Mouse (Mus musculus): ENCODE measurements at regions not wholly inside any gene's neighbourhood (a gene's known extent, or its start where the extent isn't known, plus 50 kb on each side); places are given as distances from the start of the nearest gene placed in this dataset.
A peak's percentile ranks its signal among the peaks of the same experiment; 100 is the strongest.

DNA sequence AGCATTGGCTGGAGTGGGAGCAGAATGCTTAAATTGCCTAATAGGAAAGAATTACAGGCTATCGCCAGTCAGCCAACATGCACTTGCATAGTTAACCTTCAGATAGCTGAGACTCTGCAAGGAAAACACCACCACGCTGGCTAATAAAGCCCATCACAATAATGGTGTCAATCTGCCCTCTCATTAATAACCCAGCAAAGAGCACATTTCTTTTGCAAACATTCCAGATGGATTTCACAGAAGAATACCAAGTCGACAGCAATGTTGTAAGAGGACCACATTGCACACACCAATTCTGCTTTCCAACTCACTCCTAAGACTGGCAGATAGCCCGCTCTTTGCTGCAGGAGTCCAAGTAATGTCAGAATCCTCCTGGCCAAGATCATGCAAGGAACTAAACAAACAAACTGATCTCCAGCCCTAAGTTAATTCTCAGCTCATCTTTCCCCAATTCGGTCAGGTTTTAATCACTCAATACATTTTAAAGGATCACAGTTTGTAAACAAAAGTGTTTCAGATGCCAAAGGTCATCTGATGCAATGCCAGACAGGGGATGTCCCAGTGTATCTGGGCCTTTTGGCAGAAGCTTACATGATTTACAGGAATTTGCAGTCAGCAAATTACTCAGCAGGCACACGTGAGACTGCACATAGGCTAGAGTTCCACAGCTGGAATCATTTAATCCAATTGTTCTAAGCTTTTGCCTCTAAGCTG lies 198.4 kb downstream of the Klf6 start:
- DNase-seq (ENCODE audit: low spot score in 2 of 2), result no peak

DNA sequence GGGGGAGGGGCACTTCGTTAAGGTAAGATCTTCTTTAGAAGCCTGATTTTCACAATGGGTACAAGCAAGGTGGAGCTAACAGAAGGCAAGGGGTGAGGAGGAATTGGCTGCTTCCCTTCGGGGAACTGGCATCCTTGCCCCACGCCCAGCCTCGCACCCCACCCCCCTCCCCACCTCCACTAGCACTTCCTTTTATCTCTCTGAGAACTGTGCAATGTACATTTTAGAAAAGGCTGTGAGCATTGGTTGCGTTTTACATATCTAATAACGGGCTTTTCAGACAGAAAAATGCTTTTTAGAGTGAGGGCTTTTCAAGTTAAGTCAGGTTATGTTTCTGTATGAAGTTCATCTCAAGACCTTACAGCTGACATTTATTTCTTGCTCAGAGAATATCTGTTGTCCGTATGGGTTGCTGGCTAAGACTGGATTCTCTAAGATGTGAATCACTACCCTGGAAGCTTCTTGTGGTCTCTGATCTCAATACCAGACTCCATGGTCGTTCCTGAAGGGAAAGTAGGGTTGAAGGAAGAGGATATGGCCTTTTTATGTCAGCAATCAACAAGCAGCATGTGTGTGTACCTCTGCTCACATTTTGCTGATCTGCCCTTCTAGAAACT lies 199.1 kb downstream of the Klf6 start:
- DNase-seq (ENCODE audit: low spot score in 2 of 2), result no peak

GRCm38 (mm10) chr13:6062305-6062704 lies 201.0 kb downstream of the Klf6 start:
- DNase-seq (ENCODE audit: low spot score in 2 of 2), result no peak

GRCm38 (mm10) chr13:6062729-6063386 lies 201.6 kb downstream of the Klf6 start:
- DNase-seq (ENCODE audit: low spot score in 2 of 2), result no peak

DNA sequence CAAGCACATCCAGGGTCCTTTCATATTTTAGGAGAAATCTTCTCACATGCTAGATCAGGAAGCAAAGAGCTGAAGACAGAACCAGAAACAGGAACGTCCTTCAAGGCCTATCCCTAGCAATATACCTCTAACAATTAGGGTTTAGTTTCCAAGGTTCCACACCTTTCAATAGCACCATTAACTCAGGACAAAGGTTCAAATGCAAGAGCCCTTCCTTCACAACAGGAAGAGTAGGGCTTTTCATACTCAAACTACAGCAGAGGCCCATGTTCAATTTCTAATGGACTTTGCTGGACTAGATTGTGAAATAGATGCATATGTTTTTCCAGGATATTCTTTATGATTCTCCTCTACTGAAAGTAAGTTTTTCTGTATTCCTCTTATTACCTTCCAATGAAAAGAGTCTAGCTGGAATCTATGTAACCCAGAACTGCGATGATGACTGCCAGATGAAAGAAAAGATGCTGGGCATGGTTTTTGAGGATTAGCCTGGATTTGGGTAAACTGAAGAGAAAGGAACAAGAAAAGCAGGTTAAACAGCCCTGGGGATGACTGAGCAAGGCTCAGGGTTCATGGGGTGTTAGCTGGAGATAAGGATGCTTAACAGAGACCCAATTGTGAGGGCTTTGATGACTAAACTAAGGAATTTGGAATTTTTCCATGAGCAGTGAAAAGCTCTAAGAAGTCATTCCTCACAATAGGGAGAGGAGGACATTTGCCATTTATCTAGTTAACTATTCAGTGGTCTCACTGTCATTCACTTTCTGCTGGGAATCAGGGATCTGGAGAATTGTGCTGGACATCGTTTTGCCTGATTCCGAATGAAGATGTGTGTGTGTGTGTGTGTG lies 215.9 kb downstream of the Klf6 start:
- DNase-seq (ENCODE audit: low spot score in 2 of 2), result no peak

DNA sequence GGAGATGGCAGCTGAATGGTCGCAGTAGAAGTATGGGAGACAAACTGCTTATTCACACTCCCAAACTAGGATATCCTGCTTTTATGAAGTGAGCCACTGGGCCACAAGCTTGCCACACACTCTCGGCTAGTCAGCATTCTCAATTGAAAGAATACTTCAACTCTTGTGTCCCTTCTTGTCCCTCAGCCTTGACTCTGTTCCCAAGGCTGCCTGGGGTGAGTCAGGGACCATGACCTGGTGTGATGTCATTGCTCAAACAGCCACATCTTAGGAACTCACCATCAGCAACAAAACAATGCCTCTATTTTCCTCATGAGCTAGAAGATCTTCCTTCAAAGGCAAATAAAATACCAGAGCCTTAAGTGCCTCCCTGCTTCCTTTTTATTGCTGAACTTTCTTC lies 224.6 kb downstream of the Klf6 start:
- DNase-seq (ENCODE audit: low spot score in 2 of 2), result no peak

GRCm38 (mm10) chr13:6109018-6109657 lies 247.9 kb downstream of the Klf6 start:
- no peak for DNase-seq (ENCODE audit: low spot score in 2 of 2)

GRCm38 (mm10) chr13:6119703-6120102 lies 258.4 kb downstream of the Klf6 start:
- no peak for DNase-seq (ENCODE audit: low spot score in 2 of 2)

DNA sequence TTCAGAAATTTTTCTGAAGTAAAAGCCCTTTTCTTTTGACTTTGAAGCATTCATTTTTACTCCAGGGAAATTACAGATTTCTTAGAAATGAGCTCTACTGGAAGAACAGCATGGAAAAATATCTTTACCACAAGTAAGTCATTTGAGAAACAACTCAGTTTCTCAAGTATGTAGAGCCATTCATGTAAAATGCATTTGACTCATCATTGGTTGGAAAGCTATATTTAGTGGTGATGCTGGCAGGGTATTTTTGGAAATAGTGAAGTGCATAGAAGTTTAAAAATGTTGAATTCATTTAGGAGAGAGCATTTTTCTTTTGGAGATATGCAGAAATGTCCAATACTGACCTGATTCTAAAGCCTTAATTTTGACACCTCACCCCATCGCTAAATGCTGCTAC lies 266.0 kb downstream of the Klf6 start:
- no peak for DNase-seq (ENCODE audit: low spot score in 2 of 2)

GRCm38 (mm10) chr13:6128903-6129302 lies 267.6 kb downstream of the Klf6 start:
- no peak for DNase-seq (ENCODE audit: low spot score in 2 of 2)

DNA sequence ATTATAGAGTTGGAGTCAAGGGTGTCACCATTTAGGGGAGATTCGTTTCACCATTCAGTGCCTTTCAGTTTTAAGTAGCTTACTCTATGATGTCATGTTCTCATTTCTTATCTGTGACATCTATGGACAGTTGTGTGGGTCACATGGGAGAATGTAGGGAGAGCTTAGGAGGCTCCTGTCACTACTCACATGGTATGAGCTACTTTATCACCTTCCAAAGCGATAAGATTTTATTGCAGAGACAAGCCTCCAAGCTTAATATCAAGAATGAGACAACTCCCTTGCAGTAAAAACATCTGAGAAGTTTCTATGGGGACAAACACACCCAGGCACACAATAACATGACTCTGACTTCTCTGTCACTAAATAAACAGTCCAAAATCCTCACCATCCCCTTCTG lies 270.1 kb downstream of the Klf6 start:
- no peak for DNase-seq (ENCODE audit: low spot score in 2 of 2)

DNA sequence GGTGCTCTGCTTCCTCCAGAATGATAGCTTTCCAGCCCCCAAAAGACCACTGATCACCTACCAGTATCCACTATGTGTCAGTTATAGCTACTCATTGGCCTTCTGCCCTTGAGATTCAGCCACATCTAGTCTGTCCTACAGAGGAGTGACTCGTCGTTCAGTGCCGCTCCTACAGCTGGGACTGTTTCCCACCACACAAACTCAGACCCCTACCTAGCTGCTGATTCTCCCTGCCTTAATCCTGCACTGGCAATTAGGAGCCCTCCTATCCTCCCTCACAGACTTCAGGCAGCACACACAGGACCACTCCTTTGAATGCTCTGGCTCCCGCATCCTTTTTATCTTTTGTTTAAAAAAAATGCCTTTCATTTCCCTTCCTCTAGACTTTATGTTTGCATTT lies 275.9 kb downstream of the Klf6 start:
- DNase-seq (ENCODE audit: low spot score in 2 of 2), result no peak

DNA sequence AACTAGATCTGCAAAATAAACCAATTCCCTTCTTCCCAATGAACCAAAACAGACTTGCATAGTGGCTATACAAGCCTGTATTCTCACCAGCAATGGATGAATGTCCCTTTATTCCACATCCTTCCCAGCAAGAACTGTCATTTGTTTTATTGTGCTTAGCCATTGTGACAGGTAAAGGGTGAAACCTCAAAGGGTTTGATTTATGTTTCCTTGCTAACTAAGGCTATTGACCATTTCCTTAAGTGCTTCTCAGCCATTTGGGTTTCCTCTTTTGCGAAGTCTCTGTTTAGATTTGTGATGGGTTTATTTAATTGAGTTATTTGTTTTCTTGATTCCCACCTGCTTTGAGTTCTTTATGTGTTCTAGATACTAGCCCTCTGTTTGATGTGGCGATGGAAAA lies 281.5 kb downstream of the Klf6 start:
- no peak for DNase-seq (ENCODE audit: low spot score in 2 of 2)

DNA sequence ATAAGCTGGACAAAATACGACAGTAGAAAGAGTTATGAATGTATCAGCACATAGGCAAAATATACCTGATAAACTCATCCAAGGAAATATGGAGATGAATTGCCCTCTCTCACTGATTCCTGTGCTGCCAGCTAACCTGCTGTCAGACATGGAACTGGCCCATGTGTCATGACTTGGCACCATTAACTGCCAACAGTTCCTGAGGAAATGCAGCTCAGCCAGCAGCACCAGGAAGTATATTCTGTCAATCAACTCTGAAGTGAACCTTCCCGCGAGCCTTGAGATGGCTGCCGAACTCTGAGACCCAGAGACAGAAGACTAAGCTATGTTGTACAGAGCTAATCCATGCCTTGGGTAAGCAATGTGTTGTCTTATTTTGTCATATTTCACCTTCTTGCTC lies 292.4 kb downstream of the Klf6 start:
- no peak for DNase-seq (ENCODE audit: low spot score in 2 of 2)

GRCm38 (mm10) chr13:6156191-6156590 lies 294.9 kb downstream of the Klf6 start:
- no peak for DNase-seq (ENCODE audit: low spot score in 2 of 2)

DNA sequence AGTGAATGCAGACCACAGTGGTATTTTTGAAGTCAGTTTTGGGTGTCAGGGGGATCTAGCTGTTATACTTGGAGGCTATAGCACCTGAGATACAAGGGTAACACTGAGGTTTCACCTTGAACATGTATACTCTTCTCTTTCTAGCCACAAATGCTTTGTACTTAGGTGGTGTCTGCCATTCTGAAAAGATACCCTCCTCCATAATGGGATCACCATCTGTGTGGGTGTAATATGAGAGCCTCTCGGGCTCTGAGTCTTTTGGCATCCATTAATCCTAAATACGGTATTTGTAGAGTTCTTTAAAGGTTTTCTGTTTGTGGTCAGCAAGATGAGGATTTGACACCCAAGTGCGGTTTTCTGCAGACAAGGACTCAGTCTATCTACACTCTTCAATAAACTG lies 295.7 kb downstream of the Klf6 start:
- DNase-seq (ENCODE audit: low spot score in 2 of 2), result no peak

GRCm38 (mm10) chr13:6157946-6158345 lies 296.7 kb downstream of the Klf6 start:
- no peak for DNase-seq (ENCODE audit: low spot score in 2 of 2)

DNA sequence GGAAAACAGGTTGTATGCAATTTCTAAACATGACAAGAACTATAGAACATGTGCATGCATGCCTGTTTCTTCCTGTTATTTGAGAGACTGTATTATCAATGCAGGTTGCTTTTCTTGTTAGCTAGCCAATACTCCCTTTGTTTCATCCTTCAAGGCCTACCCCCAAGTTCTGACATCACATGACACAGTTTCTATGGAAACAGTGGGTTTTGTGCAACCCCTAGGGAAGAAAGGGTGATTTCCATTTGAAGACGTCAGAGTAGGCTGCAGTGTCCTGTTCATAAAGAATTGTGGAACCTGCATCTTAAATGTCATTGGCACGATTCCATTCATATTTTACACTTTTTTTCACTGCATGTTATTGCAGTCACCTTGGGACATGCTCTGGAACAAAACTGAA lies 298.1 kb downstream of the Klf6 start:
- no peak for DNase-seq (ENCODE audit: low spot score in 2 of 2)

- no peak for DNase-seq (ENCODE audit: low spot score in 2 of 2)
These were observed 304.6 kb downstream of the Klf6 start for GRCm38 (mm10) chr13:6165916-6166315.

- DNase-seq (ENCODE audit: low spot score in 2 of 2), result peak in 1 of 2 experiments; percentile 57
These were observed 305.9 kb downstream of the Klf6 start for GRCm38 (mm10) chr13:6167055-6167761.

- DNase-seq (ENCODE audit: low spot score in 2 of 2), result no peak
These were observed 311.8 kb downstream of the Klf6 start for GRCm38 (mm10) chr13:6173095-6173494.
